Mouse (Mus musculus): ENCODE data around the gene Fam168a.

Gene Fam168a

DNA sequence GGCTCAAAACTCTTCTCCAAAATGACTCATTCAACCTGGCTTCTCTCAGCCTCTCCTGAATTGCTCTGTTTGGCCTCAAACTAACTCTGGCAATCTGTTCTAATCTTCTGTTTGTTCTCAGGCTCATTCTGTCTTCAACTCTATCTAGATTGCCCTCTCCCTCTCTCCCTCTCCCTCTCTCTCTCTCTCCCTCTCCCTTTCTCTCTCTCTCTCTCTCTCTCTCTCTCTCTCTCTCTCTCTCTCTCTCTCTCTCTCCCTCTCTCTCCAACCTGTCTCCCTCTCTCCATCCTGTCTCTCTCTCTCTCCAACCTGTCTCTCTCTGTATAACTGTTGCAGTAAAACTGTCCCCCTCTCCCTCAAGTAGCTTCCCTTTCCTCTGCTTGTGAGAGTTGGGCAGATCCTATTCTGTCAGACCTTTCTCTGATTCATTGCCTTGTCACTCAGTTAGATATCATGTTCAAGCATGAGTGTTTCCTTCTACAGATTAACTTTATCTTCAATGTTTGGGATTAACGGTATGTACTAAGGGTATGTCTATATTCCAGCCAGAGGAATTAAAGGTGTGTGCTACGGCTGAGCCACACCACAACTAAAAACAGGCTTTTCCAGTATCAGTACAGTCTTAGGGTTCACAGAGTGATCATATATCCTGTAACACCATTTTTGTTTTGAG lies 64.4 kb downstream of the Fam168a start:
- DNase-seq (ENCODE audit: low read depth in 2 of 2, low spot score in 2 of 2): no peak

DNA sequence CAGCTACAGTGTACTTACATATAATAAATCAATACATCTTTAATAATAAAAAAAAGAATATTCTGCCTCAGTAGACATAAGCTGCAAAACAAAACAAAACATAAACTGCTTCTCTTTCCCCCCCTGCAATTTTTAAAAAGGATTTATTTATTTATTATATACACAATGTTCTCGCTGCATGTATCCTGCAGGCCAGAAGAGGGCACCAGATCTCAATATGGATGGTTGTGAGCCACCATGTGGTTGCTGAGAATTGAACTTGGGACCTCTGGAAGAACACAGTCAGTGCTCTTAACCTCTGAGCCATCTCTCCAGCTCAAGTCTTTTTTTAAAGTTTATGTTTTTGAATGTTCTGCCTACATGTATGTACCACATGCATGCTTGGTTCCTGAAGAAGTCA lies 67.8 kb downstream of the Fam168a start:
- no peak for DNase-seq (ENCODE audit: low read depth in 2 of 2, low spot score in 2 of 2)

DNA sequence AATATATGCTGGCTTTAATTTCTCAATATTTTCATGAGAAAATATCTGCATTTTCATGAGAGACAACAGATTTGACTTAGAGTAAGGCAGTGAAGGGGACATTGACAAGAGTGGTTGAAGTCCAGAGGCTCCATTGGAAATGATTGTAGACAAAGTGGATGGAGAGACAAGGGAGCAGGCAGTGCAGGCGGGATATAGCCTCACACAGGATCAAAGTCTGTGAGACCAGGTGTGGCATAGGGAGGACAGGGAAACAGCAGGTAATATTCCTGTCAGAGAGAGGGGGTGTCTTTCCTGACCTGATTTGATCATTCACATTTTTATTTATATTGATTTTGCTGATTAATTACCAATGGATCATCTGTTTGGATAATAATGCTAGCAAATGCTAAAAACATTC lies 69.4 kb downstream of the Fam168a start:
- no peak for DNase-seq (ENCODE audit: low read depth in 2 of 2, low spot score in 2 of 2)

DNA sequence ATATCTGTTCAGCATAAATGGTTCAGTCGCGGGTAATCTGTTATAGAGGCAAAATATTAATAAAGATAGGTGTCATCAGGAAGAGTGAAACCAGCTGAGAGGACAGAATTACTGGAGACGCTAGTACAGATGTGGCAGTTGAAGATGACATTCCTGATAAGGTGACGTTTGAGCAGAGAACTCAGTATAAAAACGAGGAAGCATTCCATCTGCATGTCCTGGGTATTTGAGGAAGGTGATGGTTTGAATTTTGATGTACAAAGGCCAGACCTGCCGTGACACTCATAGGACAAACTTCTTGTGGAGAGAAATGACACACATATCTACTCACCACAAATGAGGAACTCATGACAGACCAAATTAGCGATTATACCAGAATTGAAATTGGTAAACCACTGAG lies 73.8 kb downstream of the Fam168a start:
- no peak for DNase-seq (ENCODE audit: low read depth in 2 of 2, low spot score in 2 of 2)

DNA sequence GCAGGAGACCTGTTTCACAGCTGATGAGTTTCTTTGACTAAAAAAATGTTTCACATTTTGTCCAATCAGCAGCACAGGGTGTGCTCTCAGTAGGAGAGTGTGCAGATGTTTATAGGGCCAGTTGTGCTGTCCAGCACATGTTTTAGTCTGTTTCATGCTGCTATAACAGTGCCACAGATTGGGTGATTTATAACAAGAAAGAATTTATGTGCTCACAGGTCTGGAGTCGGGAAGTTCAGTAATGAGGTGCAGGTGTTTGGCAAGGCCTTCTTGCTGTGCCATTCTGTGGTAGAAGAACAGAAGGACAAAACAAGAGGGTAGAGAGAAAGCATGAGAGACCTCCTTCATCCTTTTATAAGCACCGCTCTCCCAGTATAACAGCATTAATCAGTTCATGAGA lies 78.2 kb downstream of the Fam168a start:
- DNase-seq (ENCODE audit: low read depth in 2 of 2, low spot score in 2 of 2): no peak

DNA sequence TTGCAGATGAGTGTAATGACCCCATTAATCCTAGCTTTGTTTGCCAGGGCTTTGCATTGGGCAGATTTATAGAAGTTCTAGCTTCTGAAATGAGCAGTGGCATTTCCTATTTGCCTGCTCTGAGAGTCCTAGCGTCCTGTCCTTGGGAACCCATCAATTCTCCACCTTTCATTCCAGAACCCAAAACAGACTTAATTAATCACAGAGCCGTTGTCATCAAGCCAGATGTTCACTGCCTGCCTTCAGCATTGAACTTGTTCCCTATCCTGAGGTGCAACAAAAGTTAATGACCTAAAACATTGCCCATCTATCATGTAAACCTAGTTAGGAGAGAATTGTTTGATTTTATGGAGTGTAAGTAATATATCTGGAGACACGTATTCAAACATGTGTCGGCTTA lies 79.0 kb downstream of the Fam168a start:
- DNase-seq (ENCODE audit: low read depth in 2 of 2, low spot score in 2 of 2): no peak

DNA sequence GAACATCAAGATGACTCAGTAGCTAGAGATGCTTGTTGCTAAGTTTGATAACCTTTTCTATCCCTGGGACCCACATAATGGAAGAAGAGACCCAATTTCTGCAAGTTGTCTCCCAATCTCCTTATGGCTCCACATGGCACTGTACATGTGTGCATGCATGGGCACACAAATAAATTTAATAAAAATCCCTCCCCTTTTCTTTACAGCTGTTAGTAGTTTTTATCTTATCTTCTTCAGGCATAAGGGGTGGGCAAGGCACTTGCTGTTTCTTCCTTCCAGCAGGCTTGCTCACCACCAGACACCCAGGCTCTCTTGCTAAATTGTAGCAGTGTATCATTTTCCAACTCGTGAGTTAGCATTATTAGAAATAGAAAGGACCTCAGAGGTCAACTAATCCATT lies 79.6 kb downstream of the Fam168a start:
- DNase-seq (ENCODE audit: low read depth in 2 of 2, low spot score in 2 of 2): no peak

DNA sequence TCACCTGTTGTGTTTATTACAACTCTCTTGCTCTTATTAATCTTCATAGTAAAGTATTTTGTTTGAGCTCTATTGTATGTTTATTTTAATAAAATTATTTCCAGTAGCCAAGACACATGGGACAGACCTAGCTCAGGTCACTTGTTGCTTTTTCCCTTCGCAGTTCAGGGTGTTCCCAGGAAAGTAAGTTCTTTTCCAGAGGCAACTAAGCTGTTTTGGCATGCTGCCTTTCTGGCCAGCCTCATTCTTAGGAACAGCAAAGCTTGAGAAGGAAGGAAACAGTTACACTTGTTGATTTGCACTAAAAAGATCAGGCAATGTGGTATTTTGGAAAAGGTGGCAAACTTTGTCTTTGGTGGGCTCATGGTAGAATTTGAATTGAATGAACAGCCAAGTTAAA lies 81.9 kb downstream of the Fam168a start:
- DNase-seq (ENCODE audit: low read depth in 2 of 2, low spot score in 2 of 2): no peak

DNA sequence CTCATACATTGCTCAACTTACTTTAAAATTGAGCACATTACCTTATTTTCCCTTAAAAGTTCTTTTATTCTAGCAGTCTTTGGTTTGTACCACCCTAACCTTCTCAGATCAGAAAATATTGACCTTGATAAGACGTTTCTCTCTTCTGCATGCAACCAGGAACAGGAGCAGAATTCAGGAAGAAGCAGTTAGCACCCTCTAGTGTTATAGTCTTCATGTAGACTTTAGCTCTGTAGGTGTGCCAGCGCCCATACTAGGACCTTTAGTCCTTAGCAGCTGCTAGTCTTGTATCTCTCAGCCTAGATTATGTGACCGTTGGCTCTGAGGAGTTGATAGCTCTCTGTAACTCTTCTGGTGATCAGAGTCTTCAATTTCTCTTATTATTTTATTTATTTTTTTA lies 92.4 kb downstream of the Fam168a start:
- no peak for DNase-seq (ENCODE audit: low read depth in 2 of 2, low spot score in 2 of 2)

DNA sequence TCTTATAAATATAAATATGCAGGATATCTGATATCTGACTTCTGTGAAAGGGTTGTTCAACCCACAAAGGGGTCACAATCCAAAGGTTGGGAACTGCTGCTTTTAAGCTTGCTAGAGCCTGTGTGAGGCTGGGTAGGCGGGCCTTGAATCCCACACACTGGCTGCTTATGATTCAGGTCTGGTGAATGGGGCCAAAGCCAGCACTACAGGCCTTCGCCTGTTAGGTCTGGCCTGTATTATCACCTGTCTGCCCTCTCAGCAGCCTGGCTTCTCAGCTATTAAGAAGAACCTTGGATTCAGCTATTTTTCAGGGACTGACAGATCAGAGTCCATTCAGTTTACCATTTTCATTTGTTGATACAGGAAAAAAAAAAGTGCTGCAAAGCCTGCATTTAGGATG lies 99.0 kb downstream of the Fam168a start:
- DNase-seq (ENCODE audit: low read depth in 2 of 2, low spot score in 2 of 2): no peak

DNA sequence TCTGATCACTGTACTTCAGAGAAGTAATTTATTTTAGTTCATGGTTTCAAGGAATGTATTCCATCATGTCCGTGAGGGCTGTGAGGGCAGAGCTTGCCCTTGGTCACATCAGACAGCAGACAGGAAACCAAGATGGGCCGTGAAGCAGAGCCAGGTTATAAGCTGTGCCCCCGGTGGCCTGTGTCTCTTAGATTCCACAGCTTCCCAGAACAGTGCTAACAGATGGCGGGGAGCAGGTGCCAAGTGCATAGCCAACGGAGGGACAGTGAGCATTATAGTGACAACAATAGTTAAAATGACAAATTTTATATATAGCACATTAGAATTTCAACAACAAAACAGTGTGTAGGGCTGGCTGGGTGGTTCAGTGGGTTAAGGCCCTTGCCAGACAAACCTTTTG lies 105.5 kb downstream of the Fam168a start:
- no peak for DNase-seq (ENCODE audit: low read depth in 2 of 2, low spot score in 2 of 2)

DNA sequence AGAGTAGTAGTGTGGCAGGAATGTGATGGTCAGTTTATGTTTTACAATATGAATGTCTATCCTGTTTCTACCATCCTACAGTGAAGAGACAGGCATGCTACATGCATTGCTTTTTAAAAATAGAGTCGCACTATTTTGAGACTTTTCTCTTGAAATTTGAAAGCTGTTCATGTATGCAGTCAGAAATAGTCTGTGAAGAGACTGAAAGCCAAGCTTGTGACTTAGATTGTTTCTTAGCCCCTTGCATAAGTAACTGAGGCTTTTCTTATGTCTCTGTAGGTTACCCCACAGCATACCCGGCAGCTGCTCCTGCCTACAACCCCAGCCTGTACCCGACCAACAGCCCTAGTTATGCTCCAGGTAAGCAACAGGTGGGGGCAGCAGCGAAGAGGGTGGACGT lies 106.2 kb downstream of the Fam168a start:
- DNase-seq (ENCODE audit: low read depth in 2 of 2, low spot score in 2 of 2): no peak

DNA sequence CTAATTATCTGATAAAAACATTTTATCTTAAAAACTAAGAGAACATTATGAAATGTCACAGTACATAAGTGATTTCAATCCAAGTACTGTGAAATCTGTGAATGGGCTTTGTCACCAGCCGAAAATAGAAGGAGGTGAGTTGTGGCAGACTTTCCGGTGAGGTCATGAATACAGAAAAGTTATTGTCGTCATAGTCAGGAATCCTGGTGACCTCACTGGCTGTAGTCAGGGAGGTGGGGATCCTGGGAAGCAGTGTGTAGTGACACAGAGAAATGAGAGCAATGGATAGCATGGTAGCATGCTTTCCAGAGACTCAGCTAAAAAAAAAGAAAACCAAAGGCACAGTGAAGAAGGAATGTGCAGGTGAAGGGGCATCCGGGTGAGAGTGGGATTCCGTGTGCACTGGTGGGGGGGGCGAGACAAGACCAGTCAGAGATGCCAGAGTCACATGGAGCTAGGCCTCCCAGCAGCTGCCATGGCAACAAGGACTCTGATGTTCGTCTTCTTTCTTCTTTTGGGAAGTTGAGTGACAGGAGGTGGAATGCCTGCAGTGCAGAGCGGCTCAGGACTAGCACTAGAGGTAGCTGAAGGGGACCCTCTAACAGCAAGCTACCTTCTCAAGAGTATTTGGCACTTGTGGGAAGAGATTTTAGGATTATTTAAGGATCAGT lies 109.6 kb downstream of the Fam168a start:
- no peak for DNase-seq (ENCODE audit: low read depth in 2 of 2, low spot score in 2 of 2)

DNA sequence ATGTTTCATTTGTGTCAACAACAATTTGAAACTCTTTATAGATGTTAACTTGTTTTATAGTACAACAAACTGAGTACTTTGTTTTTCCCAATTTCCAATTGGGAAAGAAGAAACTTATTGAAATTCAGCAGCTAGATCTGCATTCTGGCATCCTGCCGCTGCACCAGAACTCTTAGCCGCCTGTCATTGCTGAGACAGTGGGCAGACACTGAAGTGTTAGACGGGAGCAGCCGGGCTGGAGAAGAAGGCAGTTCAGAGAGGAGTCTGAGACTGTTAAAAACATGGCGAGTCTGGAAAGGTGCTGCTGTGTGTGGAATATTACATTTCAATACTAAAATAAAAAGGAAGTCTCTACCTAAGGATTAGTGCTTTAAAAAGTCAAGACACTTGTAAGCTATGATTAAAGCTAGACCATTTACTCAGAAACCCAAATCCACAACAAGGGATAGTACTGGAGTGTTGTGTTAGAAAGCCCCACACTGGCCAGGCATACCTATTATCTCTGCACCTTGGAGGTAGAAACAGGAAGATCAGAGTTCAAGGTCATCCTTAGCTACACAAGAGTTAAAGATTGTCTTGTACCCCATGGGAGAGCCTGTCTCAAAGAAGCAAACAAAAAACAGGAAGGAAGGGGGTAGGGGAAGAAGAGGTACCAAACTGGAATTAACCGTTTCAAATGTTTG lies 110.5 kb downstream of the Fam168a start:
- no peak for DNase-seq (ENCODE audit: low read depth in 2 of 2, low spot score in 2 of 2)

DNA sequence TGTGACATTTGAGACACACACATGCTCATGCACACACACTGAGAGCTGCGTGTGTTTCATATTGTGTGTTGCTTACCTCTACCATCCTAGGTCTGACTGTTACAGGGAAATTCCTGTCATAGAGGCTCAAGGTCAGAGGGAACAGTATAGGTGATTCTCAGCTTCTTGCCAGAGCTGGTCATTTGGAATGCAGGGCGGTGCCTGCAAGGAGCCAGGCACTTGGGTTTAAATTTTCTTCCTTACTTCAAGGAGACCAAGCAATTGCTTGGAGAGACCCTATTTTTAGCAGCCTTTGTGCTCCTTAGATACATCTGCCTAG lies 111.0 kb downstream of the Fam168a start:
- no peak for DNase-seq (ENCODE audit: low read depth in 2 of 2, low spot score in 2 of 2)

DNA sequence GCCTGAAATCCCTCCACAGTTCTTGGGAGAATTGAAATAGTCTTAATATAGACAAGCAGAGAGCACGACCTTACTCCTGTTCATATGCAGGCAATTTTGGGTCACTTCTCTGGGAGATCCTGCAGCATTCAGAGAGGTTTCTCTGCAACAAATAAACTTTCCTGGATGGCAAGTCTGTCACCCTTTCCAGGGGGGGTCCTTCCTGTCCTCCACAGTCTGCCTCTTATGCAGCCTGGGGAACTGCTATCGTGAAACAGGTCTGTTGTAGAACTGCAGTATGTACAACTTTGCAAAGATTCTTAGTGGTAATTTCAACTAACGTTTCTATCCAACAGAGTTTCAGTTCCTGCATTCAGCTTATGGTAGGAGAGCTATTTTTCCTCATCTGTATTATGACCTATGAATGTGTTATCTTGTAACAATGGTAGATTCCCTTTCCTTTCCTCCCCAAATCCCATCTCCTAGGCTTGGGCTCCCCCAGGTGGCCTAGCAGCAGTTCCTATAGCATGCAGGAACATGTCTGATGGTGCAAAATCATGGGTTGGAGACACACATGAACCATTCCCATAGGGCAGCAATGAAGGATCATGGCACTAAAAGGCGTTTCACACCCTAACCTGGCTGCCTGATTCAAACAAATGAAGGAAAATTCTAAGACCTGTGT lies 112.1 kb downstream of the Fam168a start:
- no peak for DNase-seq (ENCODE audit: low read depth in 2 of 2, low spot score in 2 of 2)

DNA sequence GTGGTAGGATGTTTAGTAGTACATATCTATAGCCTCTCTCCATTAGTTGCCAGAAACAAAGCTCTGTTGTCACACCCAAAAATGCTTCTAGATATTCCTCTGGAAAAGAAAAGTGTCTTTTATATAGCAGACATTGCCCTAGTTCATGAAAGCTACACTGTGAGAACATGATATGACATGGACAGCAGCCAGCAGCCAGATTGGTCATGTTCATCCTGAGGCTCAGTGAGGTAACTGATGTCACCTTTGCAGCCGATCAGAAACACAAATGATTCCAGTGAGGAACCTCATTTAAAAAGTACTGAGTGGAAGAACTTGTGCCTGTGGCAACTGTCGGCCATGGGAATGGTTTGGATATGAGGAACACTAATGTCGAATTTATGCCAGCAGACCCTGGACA lies 118.2 kb downstream of the Fam168a start:
- DNase-seq (ENCODE audit: low read depth in 2 of 2, low spot score in 2 of 2): no peak

DNA sequence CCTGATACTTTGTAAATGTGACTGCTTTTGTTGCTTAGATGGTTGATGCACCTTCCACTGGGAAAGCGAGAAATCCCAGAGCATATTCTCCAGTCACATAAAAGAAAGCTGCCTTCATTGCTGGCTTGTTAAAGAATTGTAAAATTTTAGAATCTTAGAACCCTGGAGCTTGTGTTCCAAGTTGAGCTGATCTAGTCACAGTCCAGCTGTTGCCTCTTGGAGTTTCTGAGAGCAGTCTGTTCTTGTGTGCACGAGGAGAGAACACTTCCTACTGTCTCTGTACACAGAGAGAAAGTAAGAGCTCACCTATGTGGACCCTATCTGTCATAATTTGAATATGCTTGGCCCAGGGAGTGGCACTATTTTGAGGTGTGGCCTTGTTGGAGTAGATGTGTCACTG lies 122.1 kb downstream of the Fam168a start:
- DNase-seq (ENCODE audit: low read depth in 2 of 2, low spot score in 2 of 2): no peak

DNA sequence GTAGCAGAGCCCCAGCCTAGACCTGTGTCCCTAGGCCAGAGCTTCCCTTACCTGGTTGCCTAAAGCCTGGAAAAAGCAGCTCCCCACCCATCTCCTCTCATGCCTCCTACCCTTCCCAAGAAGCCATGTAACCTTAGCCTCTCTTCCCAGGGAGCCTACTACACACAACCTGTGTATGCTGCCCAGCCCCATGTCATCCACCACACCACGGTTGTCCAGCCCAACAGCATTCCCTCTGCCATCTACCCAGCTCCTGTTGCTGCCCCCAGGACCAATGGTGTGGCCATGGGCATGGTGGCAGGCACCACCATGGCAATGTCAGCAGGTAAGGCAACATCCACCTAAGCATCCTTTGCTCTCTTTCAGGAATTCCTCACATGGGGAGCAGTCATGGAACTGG lies 127.4 kb downstream of the Fam168a start:
- DNase-seq (ENCODE audit: low read depth in 2 of 2, low spot score in 2 of 2): no peak

DNA sequence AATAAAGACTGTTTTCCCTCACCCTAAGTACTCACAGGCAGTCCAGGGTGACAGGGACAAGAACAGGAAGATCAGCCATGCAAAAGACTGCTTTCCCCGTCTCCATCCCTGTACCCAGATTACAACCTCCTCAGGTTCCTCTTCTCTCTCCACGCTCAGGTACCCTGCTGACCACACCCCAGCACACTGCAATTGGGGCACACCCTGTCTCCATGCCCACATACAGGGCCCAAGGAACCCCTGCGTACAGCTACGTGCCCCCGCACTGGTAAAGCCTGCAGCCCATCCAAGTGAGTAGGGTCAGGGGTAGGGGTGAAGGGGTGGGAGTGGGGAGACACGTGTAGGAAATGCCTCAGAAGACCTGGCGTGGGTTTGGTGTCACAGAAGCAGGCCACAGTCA lies 128.7 kb downstream of the Fam168a start:
- DNase-seq (ENCODE audit: low read depth in 2 of 2, low spot score in 2 of 2): no peak

DNA sequence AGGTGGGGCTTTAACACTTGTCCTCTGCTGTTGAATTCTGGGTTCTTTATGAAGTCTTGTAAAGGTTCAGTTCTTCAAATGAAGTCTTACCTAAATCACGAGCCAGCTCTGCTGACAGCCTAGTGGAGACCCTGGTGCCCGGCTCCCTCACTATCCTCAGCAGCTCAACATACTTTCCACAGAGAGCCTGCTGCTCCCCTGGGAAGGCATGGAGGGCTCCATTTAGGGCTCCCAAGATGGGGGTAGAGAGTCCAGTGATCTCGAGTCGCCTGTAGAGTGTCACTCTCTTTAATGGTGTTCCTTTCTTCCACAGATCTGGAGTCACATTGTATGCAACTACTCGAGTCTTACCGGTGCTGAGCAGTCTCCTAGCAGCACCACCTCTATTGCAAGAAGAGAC lies 129.3 kb downstream of the Fam168a start:
- no peak for DNase-seq (ENCODE audit: low read depth in 2 of 2, low spot score in 2 of 2)

DNA sequence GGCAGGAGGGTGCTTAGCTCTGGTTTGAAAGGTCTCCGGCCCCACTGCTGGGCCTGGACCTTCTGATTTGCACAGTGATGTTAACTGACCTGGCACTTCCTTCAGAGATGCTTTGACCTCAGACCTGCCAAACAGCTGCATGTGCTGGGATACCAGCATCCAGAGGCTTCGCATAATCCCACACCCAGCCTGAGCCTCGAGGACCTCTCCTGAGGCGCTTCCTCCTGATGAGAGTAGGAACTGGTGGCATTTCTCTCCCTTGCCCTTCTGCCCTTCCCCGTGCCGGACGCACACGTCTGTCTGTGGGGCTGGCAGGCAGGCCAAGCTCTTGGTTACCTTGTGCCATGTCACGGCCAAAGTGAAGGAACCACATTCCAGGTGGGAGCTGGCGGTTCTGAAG lies 130.2 kb downstream of the Fam168a start:
- no peak for DNase-seq (ENCODE audit: low read depth in 2 of 2, low spot score in 2 of 2)

Data from CD8-positive naive resting alpha-beta T cell, adult 2 months (primary cell).